Mouse (Mus musculus) heart, embryonic 12.5 days (tissue): ENCODE data around the gene Mcat. TPM values are rescaled to one million over a fixed set of nuclear protein-coding genes. Genes with fewer than 3 reads are reported as not detected.
A peak's percentile ranks its signal among the peaks of the same experiment; 100 is the strongest.

ENCODE experiments used
- ATAC-seq: fragments of 200-750 bp; cut with Nextera tagmentation; 2 replicates; pipeline ENCODE4 v1.8.0; 2017; ENCODE audit warnings: moderate TSS enrichment, moderate library complexity; ENCODE audit not compliant: insufficient number of reproducible peaks, low FRiP score
- H3K27ac ChIP-seq: fragments of 300-500 bp; sonication (generic); 2 replicates; pipeline ENCODE4 v1.5.1; 2016; ENCODE audit warnings: mild to moderate bottlenecking, moderate library complexity; ENCODE audit not compliant: poor library complexity, severe bottlenecking
- H3K27me3 ChIP-seq: fragments of 300-500 bp; sonication (generic); replicated peaks from 2 replicates; pipeline ENCODE4 v1.6.1; 2016; ENCODE audit warnings: mild to moderate bottlenecking, moderate library complexity
- H3K36me3 ChIP-seq: fragments of 300-500 bp; sonication (generic); 2 replicates; pipeline ENCODE4 v1.6.1; 2016; ENCODE audit warnings: mild to moderate bottlenecking, moderate library complexity
- H3K4me1 ChIP-seq: fragments of 300-500 bp; sonication (generic); replicated peaks from 2 replicates; pipeline ENCODE4 v1.6.1; 2016; ENCODE audit warnings: mild to moderate bottlenecking
- H3K4me2 ChIP-seq: fragments of 300-500 bp; sonication (generic); 2 replicates; pipeline ENCODE4 v1.6.1; 2016; ENCODE audit warnings: mild to moderate bottlenecking, moderate library complexity
- H3K4me3 ChIP-seq: fragments of 300-500 bp; sonication (generic); 2 replicates; pipeline ENCODE4 v1.5.1; 2016; ENCODE audit warnings: mild to moderate bottlenecking
- H3K9ac ChIP-seq: fragments of 300-500 bp; sonication (generic); 2 replicates; pipeline ENCODE4 v1.6.1; 2016; ENCODE audit warnings: mild to moderate bottlenecking, moderate library complexity
- H3K9me3 ChIP-seq: fragments of 300-500 bp; sonication (generic); replicated peaks from 2 replicates; pipeline ENCODE4 v1.6.1; 2016; ENCODE audit warnings: mild to moderate bottlenecking, moderate library complexity
- WGBS: fragments of 180-500 bp; shearing (Covaris S2); methylation state at CpG from one replicate; pipeline ENCODE4 v1.1.7; 2016; 5-methylcytosine and 5-hydroxymethylcytosine counted together
- polyA plus RNA-seq: library from polyadenylated mRNA; unstranded; fragments of >200 nt; fragmentation: Nextera tagmentation; extraction: Ambion mirVana; gene quantifications from 2 replicates; pipeline ENCODE4 v1.2.1, GENCODE M21; 2016

Mcat gene
- polyA plus RNA-seq, 1 experiment from 2014 or later = 34.8 TPM

DNA sequence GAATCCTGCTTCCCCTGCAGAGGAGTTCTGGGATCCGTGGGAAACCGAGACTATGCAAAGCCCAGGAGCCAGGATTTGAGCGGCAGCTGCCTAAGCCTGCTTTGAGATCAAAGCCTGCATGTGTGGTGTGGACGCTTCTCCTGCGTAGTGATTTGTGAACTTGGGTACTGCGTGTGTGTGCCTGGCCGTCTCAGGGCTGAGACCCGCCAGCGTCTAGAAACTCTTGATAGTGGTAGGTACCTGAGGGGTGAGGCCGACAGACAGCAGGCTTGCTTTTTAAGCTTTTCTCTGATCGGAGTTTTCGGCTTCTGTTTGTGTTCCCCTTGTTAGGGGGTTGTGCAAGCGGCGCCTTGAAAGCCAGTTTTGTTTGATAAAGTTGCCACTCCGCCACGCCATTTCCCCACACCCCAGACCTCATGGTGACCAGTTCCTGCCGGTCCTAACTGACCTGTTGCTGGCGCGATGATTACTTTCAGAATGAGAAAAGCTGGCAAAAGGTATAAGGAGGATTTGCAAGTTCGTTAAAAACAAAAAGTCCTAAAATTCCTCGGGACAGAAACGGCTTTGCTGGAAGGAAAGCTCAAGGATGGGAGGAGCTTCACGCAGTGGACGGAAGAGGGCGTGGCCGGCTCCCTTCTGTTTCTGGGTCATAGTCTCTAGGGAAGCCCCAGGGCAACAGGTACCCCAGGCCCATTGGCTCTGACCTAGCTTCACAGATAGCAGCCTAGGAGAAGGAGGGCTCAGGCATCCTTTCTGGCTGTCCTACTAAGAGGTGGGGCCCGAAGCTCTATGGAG lies 467 bp upstream of the Mcat start:
- peak overlapping the region; percentile 67 for H3K4me3 ChIP-seq
- H3K4me1 ChIP-seq = peaks cover 28% of the 10 kb centered on the region
- no peaks in the 10 kb centered on the region for H3K9me3 ChIP-seq
- peak overlapping the region; percentile 89 for H3K9ac ChIP-seq
- H3K27me3 ChIP-seq = no peaks in the 10 kb centered on the region
- peak overlapping the region; percentile 99 for H3K4me2 ChIP-seq
- 2% methylated on average over 27 of the region's 27 CpGs for WGBS
- H3K27ac ChIP-seq = peak overlapping the region; percentile 71
- peak; percentile 41; the same call in 1 of the 2 replicates for ATAC-seq
- no peaks in the 10 kb centered on the region for H3K36me3 ChIP-seq

DNA sequence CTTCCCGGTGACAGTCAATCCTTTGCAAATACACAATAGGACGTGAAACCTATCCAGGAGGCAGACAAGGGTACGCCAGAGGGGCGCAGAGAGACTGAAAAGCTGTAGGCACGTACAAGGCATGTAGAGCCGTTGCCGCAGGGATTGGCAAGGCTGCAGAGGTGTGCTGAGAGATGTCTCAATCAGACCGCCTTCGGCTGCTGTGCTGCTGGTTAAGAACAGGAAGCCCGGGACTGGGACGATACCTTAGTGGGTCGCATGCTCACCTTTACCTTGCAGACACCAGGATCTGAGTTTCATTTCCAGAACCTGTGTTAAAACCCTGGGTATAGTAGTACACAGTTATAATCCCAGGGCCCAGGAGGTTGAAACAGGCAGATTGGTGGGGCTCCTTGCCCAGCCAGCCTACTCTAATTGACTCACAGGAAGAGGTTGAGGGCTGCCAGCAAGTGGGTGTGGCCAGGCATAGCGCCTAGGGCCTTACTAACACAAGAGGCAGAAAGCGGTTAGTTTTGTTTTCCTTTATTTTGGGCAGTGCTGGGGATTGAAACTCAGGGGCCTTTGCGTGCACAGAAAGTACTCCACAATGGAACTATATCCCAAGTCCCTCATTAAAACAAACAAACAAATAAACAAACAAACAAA lies 839 bp downstream of the Mcat start:
- 38% methylated on average over 15 of the region's 15 CpGs for WGBS
- Histone ChIP-seq H3K9me3 (no peaks in the 10 kb centered on the region), H3K4me3 (peak overlapping the region; percentile 67), H3K4me1 (peaks cover 28% of the 10 kb centered on the region), H3K4me2 (peak overlapping the region; percentile 99), H3K9ac (peak overlapping the region; percentile 89; the same call in 1 of the 2 replicates), H3K36me3 (no peaks in the 10 kb centered on the region), H3K27me3 (no peaks in the 10 kb centered on the region), H3K27ac (no peak overlapping the region; the same call in 1 of the 2 replicates)
- peak; percentile 64; the same call in 1 of the 2 replicates for ATAC-seq

DNA sequence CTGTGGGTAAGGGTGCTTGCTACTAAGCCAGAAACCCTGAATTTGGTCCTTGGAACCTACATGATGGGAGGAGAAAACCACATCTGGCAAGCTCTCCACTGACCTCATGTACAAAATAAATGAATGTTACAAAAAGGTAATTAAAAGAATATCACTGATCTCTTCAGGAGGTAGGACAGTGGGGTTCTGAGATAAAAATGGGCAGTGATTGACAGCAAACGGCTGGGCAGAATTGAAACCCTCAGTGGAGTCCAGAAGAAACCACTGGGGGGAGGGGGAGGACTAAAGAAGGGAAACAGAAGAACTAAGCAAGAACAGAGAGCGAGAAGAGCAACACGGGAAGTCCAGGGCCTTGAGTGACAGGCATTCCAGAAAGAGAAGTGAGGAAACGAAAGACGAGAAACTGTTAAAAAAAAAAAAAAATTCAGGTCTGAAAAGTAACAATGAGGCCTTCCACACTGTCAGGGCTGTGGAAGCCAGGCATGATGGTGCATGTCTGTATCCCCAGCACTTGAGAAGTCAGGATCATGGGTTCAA lies 2.6 kb downstream of the Mcat start:
- Histone ChIP-seq H3K9me3 (no peaks in the 10 kb centered on the region), H3K4me3 (no peak overlapping the region), H3K9ac (no peak overlapping the region), H3K27me3 (no peaks in the 10 kb centered on the region), H3K27ac (no peak overlapping the region), H3K4me2 (no peak overlapping the region), H3K36me3 (no peaks in the 10 kb centered on the region), H3K4me1 (peaks cover 29% of the 10 kb centered on the region)
- WGBS = 48% methylated on average over 5 of the region's 5 CpGs
- no peak for ATAC-seq

DNA sequence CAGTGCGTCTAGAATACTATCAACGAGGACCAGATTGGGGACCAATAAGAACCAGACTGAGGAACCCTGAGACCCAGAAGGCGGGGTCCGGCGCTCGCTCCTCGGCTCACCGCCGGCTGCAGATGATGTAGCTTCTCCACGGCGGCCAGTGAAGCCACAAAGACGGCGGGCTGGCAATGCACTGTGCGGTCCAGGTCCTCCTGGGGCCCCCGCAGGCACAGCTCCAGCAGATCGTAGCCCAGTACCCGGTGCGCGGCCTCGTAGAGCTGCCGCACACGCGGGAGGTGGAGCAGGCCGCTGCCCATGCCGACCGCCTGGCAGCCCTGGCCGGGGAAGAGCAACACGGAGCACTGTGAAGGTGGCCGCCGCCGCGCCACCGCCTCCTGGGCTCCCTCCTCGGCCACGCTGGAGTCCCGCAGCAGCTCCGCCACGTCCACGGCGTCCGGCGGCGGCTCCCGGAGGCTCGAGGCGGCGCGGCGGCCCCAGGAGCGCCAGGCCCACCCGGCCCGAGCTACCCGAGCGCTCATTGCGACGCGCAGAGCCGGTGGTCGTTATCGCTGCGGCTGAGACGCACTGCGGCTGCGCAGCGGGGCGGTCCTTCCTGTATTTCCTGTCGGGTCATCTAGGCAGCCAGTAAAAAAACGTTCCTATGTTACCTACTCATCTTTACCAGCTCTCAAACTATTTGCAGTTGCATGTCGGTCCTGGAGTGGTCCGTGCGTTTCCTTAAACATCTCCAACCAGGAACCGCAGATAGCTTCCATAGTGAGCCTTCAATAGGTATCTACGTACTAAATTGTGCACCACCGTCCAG lies 8.2 kb downstream of the Mcat start:
- peak; percentile 92 for ATAC-seq
- no peaks in the 10 kb centered on the region for H3K9me3 ChIP-seq
- WGBS = under 1% methylated on average over 74 of the region's 74 CpGs
- H3K36me3 ChIP-seq = peaks cover 27% of the 10 kb centered on the region
- peak overlapping the region; percentile 90 for H3K9ac ChIP-seq
- H3K4me1 ChIP-seq = peaks cover 9% of the 10 kb centered on the region
- peak overlapping the region; percentile 71 for H3K4me3 ChIP-seq
- no peaks in the 10 kb centered on the region for H3K27me3 ChIP-seq
- H3K4me2 ChIP-seq = peak overlapping the region; percentile 90
- H3K27ac ChIP-seq = peak overlapping the region; percentile 90

DNA sequence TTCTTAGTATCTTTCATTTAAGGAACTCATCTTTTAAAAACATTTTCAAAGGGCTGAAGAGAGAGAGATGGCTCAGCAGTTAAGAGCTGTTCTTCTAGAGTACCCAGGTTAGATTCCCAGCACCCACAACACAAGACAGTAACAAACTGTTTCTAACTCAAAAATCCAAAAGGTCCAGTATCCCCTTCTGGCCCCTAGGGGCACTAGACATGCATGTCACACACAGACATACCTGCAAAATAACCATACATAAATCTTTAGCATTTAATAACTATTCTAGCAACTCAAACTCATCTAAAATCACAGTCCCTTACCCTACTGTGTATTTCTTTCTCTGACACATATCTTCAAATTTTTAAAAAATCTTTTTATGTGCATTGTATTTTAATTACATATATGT lies 9.8 kb downstream of the Mcat start:
- Histone ChIP-seq H3K27ac (no peak overlapping the region), H3K4me3 (no peak overlapping the region), H3K4me2 (no peak overlapping the region), H3K36me3 (peaks cover 42% of the 10 kb centered on the region), H3K9me3 (no peaks in the 10 kb centered on the region), H3K4me1 (peaks cover 9% of the 10 kb centered on the region), H3K27me3 (no peaks in the 10 kb centered on the region), H3K9ac (no peak overlapping the region)
- ATAC-seq = no peak

DNA sequence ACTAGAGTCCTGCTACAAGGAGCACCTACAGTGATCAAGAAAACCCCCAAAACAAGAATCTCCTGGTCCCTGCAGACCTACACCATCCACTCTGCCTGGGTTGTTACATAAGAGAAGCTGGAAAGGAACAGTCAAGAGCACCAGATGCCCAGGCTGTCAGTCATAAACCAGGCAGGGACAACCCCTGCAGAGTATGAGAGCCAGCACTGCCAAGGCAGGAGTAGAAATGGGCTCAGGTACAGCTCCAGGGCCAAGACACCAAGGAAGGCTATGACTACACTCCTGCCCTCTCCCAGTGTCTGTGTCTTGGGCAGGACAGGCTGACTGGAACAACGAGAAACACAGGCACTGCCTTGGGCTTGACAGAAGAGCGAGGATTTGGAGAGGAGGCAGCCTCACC lies 13.4 kb downstream of the Mcat start:
- H3K4me2 ChIP-seq = no peak overlapping the region

DNA sequence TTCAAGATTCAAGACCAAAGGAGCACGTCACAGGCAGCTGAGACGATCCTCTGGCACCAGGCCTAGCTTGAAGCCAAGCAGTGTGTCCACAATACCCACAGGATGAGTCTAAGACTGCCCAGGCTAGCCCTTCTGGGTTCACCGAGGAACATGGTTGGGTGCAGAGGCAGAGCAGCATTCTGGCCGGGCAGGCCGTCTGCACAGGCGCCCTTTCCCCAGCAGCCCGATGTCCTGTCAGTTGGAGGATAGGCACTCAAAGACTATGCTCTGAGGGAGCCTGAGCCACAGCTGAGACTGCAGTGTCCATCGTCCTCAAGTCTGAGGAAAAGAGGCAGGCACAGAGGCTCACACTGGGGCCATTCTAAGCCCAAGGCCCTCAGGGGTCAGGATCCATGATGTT lies 16.4 kb downstream of the Mcat start:
- Histone ChIP-seq H3K4me2 (no peak overlapping the region), H3K9me3 (no peaks in the 10 kb centered on the region), H3K27ac (no peak overlapping the region), H3K36me3 (peaks cover 95% of the 10 kb centered on the region), H3K4me1 (no peaks in the 10 kb centered on the region), H3K27me3 (no peaks in the 10 kb centered on the region), H3K9ac (no peak overlapping the region), H3K4me3 (no peak overlapping the region)
- WGBS = 89% methylated on average over 8 of the region's 8 CpGs
- ATAC-seq = no peak

More for the DNA sequence above, 13.4 kb downstream of the Mcat start:
- no peaks in the 10 kb centered on the region for H3K27me3 ChIP-seq
- H3K9ac ChIP-seq = no peak overlapping the region
- ATAC-seq = no peak
- H3K27ac ChIP-seq = no peak overlapping the region
- H3K4me3 ChIP-seq = no peak overlapping the region
- WGBS = 81% methylated on average over 2 of the region's 2 CpGs
- no peaks in the 10 kb centered on the region for H3K9me3 ChIP-seq
- H3K4me1 ChIP-seq = peaks cover 6% of the 10 kb centered on the region
- peaks cover 79% of the 10 kb centered on the region for H3K36me3 ChIP-seq

DNA sequence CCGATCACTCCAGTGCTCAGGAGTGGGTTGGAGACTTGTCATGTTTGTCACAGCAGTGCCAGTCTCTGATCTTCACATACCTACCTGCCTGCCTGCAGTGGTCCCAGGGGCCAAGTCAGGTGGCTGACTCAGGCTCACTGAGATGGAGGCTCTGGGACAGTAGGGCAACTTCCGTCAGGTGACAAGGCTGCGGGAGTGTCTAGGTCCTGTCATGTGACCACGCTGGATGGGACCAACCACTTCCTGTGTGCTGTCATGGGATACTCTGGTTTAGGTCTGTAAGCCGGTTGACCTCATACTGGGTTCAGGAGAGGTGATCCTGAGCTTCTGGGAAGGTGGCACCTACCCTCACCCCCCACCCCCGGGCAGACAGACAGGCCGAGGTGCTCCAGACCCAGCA lies 17.6 kb downstream of the Mcat start:
- H3K4me2 ChIP-seq = no peak overlapping the region
- ATAC-seq = no peak
- no peak overlapping the region for H3K4me3 ChIP-seq
- WGBS = 95% methylated on average over 7 of the region's 7 CpGs
- no peak overlapping the region for H3K27ac ChIP-seq
- peaks cover 97% of the 10 kb centered on the region for H3K36me3 ChIP-seq
- H3K9ac ChIP-seq = no peak overlapping the region
- H3K27me3 ChIP-seq = no peaks in the 10 kb centered on the region
- no peaks in the 10 kb centered on the region for H3K9me3 ChIP-seq
- peaks cover 6% of the 10 kb centered on the region for H3K4me1 ChIP-seq

DNA sequence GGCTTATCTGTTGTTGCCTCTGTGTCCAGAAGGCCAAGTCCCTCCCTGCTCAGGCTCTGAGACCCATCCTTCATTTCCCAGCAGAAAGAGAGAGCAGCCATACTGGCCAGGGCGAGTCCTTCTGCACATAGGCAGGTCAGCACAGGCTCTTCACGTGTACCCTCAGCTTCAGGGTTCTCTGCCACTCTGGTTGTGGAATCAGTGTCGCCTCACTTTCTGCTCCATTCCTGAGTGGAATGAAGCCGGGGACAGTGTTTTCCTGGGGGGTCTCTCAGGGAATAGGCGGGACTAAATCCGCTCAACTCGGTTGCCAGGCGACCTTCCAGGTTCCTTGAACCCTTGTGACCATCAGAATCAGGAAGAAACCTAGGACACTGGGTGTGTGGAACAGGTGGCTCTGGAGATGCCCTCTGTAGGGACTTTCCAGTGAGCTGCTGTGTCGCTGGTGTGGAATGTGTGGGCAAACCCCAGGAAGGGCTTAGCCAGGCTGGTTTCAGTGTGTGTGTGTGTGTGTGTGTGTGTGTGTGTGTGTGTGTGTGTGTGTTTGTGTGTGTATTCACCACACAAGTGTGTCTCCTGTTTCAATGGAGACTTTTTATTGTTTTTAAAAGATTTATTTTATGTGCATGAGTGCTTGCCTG lies 21.8 kb downstream of the Mcat start:
- Histone ChIP-seq H3K36me3 (peaks cover 59% of the 10 kb centered on the region), H3K4me2 (no peak overlapping the region), H3K27ac (no peak overlapping the region; the same call in 1 of the 2 replicates), H3K9me3 (no peaks in the 10 kb centered on the region), H3K4me3 (no peak overlapping the region), H3K4me1 (peaks cover 29% of the 10 kb centered on the region), H3K9ac (no peak overlapping the region), H3K27me3 (no peaks in the 10 kb centered on the region)
- WGBS = 73% methylated on average over 9 of the region's 9 CpGs
- ATAC-seq = no peak

DNA sequence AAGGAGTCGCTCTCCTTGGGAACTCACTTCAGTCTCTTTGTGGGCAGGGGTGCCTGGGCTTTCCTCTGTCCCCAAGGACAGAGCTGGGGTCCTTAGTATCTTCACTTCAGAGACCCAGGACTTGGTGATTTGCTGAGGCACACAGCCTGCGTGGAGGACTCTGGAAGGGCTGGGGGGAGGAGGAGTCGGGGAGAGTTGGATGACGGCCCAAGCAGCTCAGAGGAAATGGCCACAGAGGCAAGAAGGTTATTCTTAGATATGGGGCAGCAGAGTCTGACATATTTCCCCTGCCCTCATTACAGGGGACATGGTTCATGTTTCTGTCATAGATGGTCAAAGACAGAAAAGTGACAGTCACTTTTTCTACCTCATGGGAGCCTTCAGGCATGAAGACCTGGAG lies 23.7 kb downstream of the Mcat start:
- Histone ChIP-seq H3K4me1 (peaks cover 46% of the 10 kb centered on the region), H3K9ac (no peak overlapping the region), H3K27ac (peak overlapping the region; percentile 68), H3K4me3 (no peak overlapping the region), H3K9me3 (0 out of 2 replicates have a peak, but pooled peaks cover 2% of the 10 kb centered on the region), H3K36me3 (peaks cover 44% of the 10 kb centered on the region), H3K4me2 (peak overlapping the region; percentile 16), H3K27me3 (no peaks in the 10 kb centered on the region)
- whole genome bisulfite sequencing = 20% methylated on average over 4 of the region's 4 CpGs
- ATAC-seq = peak; percentile 51; the same call in 1 of the 2 replicates
